Mouse (Mus musculus) induced T-regulatory cell, adult 2 months (primary cell): ENCODE results near the gene Otud4.
"Not testable (repeated sequence)": the region's sequence is repeated elsewhere in the genome, so short reads cannot be mapped to it uniquely, and the experiment has no call there.

Experiments
- DNase-seq: peaks from one replicate; pipeline ENCODE4 v3.0.0-alpha.2; 2012; ENCODE audit warnings: low read depth

Otud4 gene

DNA sequence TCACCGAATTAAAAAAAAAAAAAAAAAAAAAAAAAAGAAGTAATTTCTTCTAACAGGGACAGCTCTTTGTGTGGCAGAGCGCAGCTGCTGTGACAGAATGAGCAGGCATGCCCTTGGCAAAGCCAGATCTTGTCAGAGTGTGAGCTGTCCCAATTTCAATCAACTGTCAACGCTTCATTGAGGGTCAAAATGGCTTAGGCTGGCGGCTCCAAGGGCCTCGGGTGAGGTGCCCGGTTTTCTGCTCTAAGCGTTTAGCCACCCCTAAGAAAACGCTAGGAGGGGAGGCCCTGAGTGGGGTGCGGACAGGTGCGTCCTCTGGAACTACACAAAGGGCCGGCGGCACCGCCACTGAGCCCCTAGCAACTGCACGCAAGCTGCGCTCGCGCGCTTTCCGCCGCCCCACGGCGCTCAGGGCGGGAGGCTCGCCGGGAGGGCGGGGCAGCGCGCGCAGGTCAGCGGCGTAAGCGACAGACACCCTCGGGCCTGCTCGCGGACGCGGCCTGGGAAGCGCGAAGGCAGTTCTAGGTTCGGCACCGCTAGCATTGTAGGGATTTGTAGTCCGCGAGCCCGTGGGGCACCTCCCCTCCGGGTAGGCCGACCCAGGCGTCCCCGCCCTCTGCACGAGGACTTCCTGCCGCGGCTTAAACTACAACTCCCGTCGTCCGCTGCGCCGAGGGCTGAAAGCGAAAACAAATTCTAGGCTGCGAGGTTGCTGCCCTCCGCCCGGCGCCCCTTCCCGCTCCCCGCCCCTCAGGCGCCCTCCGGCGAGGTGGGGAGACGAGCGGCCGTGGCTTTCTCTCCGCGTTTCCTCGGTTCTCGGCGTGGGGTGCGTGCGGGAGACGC lies 490 bp upstream of the Otud4 start:
- DNase-seq, result peak; percentile 98

DNA sequence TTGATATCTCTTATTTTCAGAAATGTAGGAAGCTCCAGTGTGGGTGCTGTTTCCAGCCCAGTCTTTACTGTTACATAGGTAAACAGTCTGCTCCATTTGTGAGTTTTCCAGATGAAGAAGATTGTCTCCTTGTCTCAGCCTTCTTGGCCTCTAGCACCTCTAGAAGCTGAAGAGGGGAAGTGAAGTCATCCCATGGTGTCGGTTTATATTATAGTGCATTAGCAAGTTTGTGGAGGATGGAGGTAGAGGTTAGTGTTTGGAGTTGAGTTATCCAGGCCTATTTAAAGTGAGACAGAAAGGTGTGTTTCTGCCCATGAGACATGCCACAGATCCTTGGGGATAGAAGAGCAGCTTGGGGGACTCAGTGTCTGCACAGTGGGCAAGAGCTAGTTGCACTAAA lies 1.7 kb downstream of the Otud4 start:
- DNase-seq, result peak; percentile 26

DNA sequence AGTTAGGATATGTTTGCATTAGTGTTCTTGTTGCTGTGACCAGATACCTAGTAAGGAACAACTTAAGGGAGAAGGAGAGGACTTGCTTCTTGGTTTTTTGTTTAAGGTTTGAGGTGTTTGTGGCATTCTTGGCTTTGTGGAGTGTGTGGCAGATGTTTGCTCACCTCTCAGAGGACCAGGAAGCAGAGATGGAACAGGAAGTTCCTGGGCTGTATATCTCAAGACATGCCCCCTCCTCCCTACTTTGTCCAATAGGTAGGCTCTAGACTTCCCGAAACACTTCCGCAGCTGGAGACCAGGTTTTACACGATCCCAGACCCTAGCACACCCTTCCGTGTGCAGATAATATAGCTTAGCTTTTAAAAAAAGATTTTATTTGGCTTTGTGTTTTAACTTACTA lies 10.2 kb downstream of the Otud4 start:
- no peak for DNase-seq

DNA sequence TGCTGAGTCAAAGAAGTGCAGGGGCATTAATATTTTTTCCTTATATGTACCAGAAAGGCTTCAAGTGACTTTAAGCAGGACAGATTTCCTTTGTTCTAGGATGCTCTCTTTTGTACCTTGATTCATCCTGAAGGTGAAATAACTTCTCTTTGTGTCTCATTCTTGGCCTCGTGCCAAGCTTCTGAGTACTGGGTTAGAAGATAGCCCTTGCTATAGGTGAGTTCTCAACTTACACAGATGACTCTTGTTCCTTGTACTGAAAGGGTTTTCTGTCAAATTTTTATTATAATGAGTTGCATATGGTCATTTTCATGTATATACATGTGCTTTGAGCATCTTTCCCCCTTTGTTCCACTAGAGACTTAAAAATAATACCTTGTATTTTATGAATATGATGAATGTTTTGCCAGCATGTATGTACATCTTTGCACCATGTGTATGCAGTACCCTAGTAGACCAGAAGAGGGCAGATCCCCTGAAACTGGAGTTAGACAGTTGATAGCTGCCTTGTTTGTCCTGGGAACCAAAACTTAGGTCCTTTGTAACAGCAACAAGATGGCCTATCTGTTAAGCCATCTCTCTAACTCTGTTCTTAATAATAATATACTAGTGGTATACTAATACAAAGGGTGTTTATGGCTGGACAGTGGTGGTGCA lies 10.9 kb downstream of the Otud4 start:
- peak; percentile 79 for DNase-seq

DNA sequence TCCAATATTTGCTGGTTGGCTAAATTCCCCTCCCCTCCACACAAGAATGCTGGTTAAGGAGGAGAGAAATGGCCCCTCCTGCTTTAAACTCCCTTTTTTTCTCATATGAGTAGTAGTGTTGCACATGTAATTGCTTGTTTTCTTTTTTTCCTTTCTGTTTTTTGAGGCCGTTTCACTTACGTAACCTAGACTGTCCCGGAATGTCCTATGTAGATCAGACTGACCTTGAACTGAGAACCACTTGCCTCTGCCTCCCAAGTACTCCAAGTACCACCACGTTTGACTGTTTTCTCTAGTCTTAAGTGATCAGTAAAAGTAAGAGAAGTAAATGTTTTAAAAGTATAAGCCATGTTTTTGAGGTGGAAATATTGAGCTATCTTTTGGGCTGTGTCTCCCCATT lies 14.3 kb downstream of the Otud4 start:
- no peak for DNase-seq

DNA sequence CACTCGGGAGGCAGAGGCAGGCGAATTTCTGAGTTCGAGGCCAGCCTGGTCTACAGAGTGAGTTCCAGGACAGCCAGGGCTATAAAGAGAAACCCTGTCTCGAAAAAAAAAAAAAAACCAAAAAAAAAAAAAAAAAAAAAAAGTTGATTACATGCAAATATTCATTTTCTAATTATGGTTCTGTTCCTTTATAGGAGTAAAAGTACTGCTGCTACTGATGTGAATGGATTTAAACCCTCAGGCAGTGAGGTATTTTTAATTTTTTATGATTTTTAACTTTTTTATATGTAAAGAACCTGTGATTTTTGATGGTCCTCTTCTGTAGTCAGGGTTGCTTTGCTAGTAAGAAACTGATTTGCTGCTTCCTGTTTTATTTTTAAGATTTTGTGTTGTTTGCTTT lies 19.3 kb downstream of the Otud4 start:
- not testable (repeated sequence) for DNase-seq

DNA sequence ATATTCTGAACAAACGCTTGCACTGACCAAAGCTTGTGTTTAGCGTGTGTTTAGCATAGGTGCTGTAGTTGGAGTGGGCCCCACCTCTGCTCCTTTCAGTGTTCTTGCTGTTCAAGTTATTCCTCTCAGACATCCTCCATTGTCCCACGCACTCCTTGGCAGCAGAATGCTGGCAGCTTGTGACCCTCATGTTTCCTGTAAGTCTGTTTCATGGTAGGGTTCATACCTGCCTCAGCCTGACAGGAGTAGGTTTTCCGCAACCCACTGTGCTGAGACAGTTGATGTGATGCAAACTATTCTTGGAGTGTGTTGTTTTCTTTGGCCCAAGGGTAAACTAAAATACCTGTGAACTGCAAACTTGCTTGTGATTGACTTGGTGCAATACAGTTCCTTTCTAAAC lies 37.0 kb downstream of the Otud4 start:
- DNase-seq, result no peak

DNA sequence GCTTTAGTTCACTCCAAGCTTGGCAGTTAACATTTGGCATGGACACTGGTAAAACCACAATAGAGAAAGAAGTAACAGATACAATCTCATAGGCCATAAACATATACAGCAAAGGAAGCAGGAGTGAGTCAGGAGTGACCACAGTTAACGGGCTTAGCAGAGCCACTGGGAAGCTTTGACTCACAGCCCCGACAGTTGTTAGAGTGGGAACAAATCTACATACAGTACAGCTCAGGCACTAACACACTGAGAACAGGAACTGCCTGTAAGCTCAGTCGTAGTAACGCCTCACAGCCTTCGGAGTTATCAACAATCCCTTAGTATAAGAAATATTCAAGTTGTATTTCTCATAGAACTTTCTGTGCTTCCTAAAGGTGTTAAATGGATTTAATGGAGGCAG lies 39.6 kb downstream of the Otud4 start:
- DNase-seq, result peak; percentile 41

DNA sequence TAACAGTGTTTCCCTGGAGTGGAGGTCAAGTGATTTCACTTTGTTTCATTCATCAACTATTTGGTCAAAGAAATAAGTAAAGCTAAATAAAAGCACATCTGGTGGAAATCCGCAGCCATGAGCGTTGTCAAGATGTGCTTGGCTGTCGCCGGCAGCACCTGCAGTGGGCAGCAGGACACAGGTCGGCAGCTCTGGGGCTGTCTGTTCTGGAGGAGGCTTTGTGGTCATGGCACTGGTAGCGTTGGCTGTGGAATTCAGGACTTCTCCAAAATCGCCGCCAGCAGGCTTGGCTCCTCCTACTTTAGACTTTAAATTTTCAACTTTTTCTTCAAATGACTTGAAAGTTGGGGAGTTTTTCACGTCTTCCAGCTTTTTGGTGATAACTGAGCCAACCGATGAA lies 40.7 kb downstream of the Otud4 start:
- peak; percentile 28 for DNase-seq

DNA sequence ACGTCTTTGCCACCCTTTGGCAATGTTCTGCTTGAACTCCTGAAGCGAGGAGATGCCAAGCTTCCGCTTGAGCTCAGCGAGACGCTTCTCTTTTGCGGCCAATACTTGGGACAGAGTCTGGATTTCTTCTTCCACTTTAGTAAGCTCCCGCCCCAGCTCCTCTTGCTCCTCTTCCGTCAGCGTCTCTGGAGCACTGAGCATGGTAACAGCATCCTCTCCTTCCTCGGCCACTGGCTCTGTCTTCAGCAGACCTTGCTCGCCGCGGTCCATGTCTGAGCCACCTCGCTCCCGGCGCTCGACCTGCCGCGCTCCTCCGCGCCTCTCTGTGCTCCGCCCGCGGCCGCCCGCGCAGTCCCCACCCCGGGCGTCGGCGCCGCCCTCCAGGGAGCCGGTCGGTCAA lies 41.1 kb downstream of the Otud4 start:
- peak; percentile 32 for DNase-seq

DNA sequence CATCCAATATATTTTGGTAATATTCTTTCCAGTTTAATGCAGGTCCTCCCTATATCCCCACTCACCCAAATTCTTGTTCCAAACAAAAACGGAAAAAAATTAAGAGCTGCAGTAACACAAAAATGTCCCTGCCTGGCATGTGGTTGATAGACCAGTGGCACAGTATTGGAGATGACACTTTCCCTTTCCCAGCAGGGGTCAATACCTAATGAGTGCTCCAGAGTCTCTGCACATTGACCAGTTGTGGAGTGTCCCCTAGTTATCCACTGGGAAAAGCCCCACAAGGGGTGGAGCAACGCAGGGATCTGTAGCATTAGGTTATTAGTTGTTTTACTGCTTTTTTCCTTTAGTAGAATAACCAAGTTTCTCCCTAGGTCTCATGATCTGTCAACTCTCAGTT lies 41.5 kb downstream of the Otud4 start:
- no peak for DNase-seq

DNA sequence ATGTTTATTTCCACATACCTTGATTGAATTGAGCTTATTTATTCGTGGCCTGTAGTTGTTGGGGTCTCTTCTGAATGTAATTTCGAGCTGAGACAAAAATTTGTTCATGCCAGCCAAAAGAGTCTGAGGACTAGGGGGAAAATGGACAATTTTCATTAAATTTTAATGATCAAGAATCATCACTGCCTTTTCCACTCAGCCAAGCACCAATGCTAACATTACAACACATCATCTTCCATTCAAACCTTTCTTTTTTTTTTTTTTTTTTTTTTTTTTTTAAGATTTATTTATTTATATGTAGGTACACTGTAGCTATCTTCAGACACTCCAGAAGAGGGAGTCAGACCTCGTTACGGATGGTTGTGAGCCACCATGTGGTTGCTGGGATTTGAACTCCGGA lies 46.5 kb downstream of the Otud4 start:
- not testable (repeated sequence) for DNase-seq

DNA sequence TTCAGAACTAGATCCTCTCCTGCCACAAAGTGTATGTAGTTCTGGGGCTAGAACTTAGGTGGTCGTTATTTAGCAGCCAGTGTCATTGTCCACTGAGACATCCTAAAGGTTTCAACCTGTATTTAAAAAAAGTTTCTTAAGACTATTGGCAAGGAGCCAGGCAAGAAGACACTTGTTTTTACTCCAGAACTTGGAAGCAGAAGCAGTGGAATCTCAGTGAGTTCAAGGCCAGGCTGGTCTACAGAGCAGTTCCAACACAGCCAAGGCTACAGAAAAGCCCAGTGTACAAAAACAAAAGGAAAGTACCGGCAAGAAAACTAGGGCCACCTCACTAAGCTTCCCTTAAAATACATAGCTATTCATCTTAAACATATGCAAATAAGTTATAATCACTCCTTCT lies 53.1 kb downstream of the Otud4 start:
- no peak for DNase-seq

DNA sequence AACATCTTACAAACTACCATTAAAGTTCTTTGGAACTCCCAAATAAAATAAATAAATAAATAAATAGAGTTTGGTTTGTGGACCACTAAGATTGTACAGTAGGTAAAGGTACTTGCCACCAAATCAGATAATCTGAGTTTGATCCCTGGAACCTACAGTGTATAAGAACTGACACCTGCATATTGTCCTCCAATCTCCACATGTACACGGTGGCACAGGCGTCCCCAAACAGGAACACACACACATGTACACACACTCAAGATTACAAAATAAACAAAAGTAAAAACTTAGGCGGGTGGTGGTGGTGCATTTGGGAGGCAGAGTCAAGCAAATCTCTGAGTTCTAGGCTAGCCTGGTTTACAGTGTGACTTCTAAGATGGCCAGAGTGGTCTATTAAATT lies 67.3 kb downstream of the Otud4 start:
- no peak for DNase-seq

DNA sequence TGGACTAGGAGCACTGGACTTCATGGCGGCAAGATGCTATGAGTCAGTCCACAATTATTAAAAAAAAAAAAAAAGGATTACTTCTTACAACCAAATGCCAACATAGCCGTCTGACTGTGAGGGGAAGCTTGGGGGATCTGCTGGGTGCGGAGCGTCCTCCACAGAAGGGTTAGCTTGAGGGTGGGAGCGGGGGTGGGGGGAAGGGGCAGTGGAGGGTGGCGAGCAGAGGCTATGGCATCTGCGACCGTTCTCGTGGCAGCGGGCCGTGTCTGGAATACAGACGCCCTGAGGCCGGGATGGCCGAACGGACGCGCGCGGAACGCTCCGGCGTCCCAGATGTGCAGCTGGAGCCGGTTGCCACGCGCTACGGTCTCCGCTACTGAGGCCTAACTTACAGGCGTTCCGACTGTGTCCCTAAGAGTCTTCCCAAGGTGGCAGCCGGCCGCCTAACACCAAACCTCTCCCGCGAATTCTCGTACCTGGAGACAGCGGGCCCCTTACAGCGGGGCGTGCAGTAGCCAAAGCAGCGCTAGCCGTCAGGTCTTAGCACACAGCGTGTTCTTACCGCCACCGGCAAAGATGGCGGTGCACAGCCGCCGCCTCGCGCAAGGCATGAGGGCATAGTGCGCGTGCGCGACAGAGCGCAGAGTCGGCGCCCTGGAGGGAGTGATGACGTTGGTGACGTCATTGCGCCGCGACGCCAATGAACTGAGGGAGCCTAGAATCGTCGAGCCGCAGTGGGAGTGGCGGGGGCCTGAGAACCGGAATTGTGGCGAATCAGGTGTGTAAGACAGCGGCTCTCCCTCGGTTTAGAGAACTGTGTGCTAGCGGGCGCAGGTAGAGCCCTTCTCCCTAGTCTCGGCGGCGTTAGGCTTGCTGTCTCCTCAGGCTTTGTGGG lies 71.9 kb downstream of the Otud4 start, which contains the start of the genes Abce1 and Anapc10:
Gene Abce1 (minus strand): TSS at position 677 of the 898 bp plus-strand sequence.
Gene Anapc10 (plus strand): TSS at position 757 of the 898 bp plus-strand sequence.
- DNase-seq, result peak; percentile 100

DNA sequence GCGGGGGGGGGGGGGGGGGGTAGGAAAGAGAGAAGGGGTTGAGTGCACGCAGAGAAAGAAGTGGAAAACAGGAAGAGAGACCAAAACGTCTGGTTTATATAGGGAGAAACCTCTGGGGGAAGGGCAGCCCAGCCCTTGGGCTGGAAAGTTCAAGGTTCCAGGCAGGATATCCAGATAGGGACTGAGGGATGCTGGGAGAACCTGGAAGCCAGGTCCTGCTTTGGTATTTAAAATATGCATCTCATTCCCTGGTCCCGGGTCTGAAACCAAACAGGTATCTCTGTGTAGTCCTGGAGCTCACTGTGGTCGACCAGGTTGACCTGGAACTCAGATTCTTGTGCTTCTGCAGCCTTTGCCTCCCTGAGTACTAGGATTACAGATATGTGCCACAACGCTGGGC lies 73.3 kb downstream of the Otud4 start:
- DNase-seq, result no peak

DNA sequence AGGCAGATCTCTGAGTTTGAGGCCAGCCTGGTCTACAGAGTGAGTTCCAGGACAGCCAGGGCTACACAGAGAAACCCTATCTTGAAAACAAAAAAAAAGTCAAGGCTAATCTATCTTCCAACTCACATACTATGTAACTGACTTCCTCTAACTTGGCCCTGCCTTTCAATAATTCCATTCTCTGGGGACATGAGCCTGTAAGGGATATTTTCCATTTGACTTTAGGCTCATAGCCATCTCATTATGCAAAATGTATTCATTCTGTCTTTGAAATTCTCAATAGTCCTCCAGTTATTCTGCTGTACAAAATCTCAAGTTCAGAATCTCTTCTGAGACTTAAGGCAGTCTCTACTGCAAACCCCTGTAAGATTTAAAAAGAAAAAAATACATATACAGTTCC lies 82.1 kb downstream of the Otud4 start:
- no peak for DNase-seq

DNA sequence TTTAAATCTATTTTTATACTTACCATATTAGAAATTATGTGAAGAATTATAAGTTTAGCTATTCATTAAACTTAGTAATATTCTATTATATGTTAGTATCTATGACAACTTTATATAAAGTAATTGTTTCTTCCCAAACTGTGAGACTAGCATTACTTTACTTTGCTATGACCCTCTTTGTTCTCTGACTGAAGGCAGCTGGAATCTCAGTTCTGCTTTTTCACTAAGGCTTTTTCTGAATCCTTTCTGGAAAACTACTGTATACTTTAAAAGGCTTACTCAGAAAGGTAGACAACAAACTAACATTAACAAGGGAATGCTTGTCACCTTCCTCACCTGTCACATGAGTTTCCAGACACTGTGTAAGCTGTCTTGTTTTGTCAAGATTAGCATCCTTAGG lies 83.9 kb downstream of the Otud4 start:
- no peak for DNase-seq

DNA sequence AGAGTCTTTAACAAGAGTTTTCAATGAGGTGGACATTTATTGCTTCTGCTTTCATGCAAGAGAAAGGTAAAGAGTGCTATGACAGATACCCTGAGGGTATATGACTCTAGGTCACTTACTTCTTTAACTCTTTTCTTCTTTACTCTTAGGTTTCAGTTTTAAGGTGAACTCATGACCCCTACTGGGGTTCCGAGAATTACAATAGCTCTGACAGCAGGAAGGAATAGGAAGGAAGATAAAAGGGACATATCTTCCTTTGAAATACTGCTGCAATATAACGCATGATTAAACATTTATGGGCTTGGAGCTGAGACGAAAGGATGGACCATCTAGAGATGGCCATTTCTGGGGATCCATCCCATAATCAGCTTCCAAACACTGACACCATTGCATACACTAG lies 85.2 kb downstream of the Otud4 start:
- DNase-seq, result peak; percentile 12
